Mouse (Mus musculus) left cerebral cortex, postnatal 36 days (tissue): Measurements from ENCODE around the gene Tcea2. TPM values are rescaled to one million over a fixed set of nuclear protein-coding genes. Genes with fewer than 3 reads are reported as not detected.

ENCODE experiments used
- DNase-seq, 2 experiments: peaks; one replicate each; pipeline ENCODE4 v3.0.0; 2021 to 2022; ENCODE audit warnings: low spot score in 2 of 2, mixed read lengths in 1 of 2
- intact Hi-C: fragments of 180-260 bp; cut with DNase I; formaldehyde crosslinking; loops from one replicate; pipeline ENCODE4 v1.15.1; 2025
- total RNA-seq, 2 experiments: library from RNA; stranded (reverse); gene quantifications; 2 replicates each; pipeline ENCODE4 v1.2.3; 2021

The Tcea2 gene
- 10 to 100 TPM; 64.9 to 75.5 TPM for total RNA-seq

DNA sequence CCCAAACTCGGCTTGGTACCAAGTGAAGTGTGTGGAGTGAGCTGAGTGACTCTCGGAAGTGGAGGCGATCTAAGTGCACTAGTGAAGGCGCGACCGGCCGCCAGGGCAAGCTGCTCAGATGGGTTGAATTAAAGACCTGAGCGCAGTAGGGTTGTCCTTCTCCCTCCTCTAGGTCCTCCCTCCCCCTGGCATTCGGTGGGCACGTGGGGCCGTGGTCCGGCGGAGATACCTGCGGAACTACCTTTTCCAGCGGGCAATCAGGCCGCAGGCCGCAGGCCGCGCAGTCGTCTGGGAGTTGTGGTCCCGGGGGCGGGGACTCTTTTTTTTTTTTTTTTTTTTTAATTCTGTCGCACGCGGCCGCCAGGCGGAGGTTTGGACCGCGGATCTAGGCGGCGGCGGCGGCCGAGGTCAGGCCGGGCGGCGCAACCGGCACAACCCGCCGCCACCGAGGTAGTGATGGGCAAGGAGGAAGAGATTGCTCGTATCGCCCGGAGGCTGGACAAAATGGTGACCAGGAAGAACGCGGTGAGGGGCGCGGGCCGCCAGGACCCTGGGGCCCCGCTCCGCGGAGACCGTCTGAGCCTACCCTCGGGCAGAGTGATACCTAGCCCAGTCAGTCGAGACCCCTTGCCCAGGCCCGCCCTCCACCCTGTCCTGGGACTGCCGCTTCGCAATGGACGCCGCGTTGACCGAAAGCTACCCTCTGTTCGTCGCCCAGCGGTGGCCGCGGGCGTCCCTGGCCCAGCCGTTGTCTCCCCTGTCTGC lies at the start of gene Tcea2:
TSS of gene Tcea2 (plus strand) at position 360 of the 765 bp plus-strand sequence.
- intact Hi-C loops = loop anchor here (2.0 to 10.0 kb wide), 2 partner anchors 21 to 285 kb away; no protein-coding TSS in a partner anchor
- peak; percentile 80 to 83 for DNase-seq

GRCm38 (mm10) chr2:181632624-181633023 lies 47.5 kb upstream of the Tcea2 start:
- intact Hi-C loops = no loop called here
- no peak for DNase-seq

DNA sequence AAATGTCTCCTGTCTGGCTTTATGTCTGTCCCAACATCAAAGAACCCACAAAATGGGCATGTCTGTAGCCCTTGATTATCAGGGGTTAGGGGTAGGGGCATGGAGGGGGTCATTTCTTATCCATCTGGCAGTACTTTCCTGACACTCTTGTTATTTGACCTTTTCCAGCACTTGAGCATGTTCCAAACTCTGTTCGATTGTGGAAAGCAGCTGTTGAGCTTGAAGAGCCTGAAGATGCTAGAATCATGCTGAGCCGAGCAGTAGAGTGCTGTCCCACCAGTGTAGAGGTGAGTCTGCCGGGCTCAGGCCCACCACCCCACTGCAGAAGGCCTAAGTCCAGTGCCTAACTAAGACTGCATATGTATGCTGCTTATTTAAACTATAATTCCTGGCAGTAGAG lies 44.2 kb upstream of the Tcea2 start:
- intact Hi-C loops = no loop called here

GRCm38 (mm10) chr2:181644361-181644760 lies 35.7 kb upstream of the Tcea2 start:
- intact Hi-C loops = no loop called here
- no peak for DNase-seq

More for the DNA sequence above, 44.2 kb upstream of the Tcea2 start:
- DNase-seq = no peak

- intact Hi-C loops = no loop called here
- no peak for DNase-seq
Measured at GRCm38 (mm10) chr2:181645666-181646065, 34.4 kb upstream of the Tcea2 start.

DNA sequence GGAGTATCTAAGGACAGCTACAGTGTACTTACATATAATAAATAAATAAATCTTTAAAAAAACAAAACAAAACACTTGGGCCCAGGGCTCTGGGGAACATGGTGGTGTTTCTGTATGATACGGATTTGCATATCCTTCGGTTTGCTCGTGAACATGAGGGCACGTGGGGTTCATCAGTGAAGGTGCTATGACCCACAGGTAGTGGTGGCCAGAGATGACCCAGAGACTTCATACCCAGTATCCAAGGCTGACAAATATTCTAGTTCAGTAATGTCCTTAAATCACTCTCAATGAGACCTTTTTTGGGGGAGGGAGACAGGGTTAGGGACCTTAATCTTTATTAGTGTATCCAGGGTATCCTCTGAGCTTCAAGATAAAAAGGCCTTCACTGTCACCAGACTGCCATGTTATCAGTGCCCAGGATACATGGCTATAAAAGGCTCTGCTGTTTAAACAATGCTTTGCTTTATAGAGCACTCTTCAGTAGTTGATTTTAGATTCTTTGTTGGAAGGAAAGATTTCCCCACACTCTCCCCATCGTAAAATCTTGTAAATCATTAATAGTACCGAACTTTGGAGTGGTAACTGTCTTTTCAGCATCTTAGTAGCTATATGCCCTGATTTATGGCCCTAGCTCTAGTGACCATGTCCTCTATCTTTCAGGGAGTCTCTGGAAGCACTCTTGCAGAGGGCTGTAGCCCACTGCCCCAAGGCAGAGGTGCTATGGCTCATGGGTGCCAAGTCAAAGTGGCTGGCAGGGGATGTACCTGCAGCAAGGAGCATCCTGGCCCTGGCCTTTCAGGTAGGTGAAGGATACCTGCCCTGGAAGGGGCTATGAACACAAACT lies 33.3 kb upstream of the Tcea2 start:
- no peak for DNase-seq
- intact Hi-C loops = no loop called here

DNA sequence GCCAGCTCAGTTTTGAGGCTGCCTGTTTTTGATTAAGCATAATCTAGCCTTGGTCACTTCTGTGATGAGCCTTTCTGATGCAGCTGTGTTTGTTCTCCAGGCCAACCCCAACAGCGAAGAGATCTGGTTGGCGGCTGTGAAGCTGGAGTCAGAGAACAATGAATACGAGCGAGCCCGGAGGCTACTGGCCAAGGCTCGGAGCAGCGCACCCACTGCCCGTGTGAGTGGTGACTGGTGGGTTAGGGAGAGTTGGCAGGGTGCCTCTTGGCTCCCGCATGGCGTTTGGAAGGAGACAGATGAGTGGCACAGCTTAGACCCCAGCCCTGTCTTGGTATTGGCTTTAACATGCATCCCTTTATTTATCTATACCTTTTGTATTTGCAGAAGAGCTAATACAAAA lies 31.2 kb upstream of the Tcea2 start:
- intact Hi-C loops = no loop called here
- no peak for DNase-seq

- no peak for DNase-seq
- intact Hi-C loops = no loop called here
Measured at GRCm38 (mm10) chr2:181653065-181653464, 27.0 kb upstream of the Tcea2 start.

GRCm38 (mm10) chr2:181653523-181653922 lies 26.6 kb upstream of the Tcea2 start:
- intact Hi-C loops = no loop called here
- no peak for DNase-seq

DNA sequence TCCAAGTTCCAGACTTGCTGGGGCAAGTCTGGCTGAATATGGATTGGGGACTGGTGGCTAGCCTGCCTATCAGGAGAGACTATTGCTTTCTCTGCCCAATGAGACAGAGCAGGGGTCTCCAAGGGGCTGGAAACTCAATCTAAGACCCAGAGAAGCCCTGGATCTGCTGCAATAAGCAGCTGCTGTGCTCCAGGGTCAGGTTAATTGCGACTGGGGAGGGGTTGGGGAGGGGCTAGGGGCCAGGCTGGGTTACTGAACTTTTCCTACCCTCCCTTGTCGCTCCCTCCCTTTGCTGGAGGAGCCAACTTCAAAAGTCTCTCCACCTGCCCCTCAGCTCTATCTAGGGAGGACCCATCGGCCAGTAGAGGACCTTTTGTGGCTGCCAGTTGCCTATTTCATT lies 23.4 kb upstream of the Tcea2 start, which contains the start of gene Gm29797:
TSS of gene Gm29797 (plus strand) at position 301 of the 400 bp plus-strand sequence.
- no peak for DNase-seq
- intact Hi-C loops = loop anchor here (5.0 kb wide), 1 partner anchor 51 kb away; no protein-coding TSS in a partner anchor

DNA sequence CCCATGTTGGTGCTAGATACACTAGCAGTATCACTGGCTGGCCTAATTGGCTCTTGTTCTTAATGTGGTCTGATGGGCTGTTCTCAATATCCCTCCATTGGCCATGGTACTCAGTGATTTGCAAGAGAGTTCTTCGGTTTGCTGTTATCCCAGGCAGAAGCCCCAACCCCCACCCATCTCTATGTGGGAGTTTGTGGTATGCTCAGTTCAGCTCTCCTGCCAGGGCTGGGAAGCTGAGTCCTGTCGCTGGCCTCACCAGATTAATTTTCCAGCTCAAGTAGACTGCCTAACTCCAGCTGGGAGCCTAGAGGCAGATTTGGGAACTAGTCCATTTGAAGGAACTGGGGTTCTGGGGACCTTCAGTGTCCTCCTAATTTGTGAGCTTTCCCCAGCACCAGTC lies 22.7 kb upstream of the Tcea2 start:
- no peak for DNase-seq
- intact Hi-C loops = loop anchor here (5.0 kb wide), 1 partner anchor 50 kb away; no protein-coding TSS in a partner anchor

DNA sequence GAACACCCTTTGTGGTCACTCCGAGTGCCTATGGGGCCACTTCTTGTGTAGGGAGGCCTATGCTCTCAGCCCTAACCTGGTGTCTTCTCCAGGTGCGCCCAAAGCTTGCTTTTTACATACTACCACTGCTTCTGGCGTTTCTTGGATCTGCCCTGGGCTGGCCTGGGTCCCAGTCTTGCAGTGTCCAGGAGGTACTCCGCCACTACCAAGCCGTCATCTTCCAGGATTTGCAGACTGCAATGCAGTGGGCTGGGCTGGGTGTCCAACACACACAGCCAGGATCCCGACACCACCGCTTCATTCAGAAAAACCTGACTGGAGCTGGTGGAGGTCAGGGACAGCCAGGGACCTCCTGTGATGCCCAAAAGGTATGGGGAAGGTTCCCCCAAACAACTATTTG lies 21.6 kb upstream of the Tcea2 start:
- no peak for DNase-seq
- intact Hi-C loops = loop anchor here (2.0 to 5.0 kb wide), 2 partner anchors 20 to 49 kb away; no protein-coding TSS in a partner anchor

DNA sequence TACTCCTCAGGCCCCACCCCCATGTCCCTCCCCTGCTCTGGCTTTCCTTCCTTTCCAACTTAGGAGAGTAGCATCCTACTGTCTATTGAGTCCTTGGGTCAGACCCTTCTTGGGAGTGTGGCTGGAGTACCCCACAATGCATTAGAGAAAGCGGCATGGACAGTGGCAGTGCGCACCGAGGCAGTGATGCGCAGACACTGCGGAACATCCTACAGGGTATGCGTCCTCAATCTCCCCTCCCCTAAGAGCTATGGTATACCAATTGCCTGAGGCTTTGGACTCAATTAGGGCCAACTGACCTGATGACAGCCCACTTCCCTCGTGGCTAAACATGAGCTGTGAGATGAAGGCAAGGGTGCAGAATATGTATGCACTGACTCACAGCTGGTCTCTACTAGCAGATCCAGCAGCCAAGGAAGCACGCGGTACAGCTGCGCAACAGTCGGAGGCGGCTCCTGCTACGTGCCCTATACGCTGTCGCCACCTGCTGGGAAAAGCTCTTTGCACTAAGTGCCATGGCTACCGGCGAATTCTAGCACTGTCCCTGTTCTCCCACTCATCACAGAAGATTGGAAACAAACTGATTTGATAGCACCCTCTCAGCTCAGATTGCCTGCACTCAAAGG lies 21.1 kb upstream of the Tcea2 start:
- intact Hi-C loops = loop anchor here (2.0 to 5.0 kb wide), 2 partner anchors 20 to 48 kb away; no protein-coding TSS in a partner anchor
- peak; percentile 50 to 66 for DNase-seq

- DNase-seq = peak; percentile 76 to 82
- intact Hi-C loops = loop anchor here (2.0 to 5.0 kb wide), 2 partner anchors 19 to 48 kb away; no protein-coding TSS in a partner anchor
Measured at GRCm38 (mm10) chr2:181659609-181660055, 20.5 kb upstream of the Tcea2 start.

GRCm38 (mm10) chr2:181662620-181663297 lies 17.4 kb upstream of the Tcea2 start:
- DNase-seq = no peak
- intact Hi-C loops = no loop called here

DNA sequence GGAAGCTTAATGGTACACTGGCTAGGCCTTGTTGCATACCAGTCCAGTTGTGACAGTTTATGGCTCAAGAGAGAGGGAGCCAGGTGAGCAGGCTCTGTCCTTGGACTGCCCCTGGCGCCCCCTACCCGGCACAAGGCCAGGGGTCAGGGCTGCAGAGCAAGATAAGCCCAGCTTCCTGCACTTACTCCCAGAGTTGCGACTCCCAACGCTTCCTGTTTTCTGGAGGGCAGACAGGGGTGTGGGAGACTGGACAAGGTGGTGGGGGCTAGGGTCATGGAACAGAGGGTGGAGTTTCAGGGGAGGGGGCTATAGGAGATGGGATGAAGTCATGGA lies 16.8 kb upstream of the Tcea2 start:
- no peak for DNase-seq
- intact Hi-C loops = no loop called here

GRCm38 (mm10) chr2:181670285-181670912 lies 9.7 kb upstream of the Tcea2 start:
- intact Hi-C loops = loop anchor here (10.0 kb wide), 1 partner anchor 276 kb away; no protein-coding TSS in a partner anchor

GRCm38 (mm10) chr2:181670913-181671311 lies 9.2 kb upstream of the Tcea2 start:
- intact Hi-C loops = loop anchor here (10.0 kb wide), 1 partner anchor 276 kb away; no protein-coding TSS in a partner anchor
- peak in 1 of 2 experiments; percentile 39 for DNase-seq

More at GRCm38 (mm10) chr2:181670285-181670912, 9.7 kb upstream of the Tcea2 start:
- DNase-seq = peak in 1 of 2 experiments; percentile 25
